Mouse (Mus musculus) lung, embryonic 15.5 days (tissue): ENCODE data around the gene Krt12. TPM values are rescaled to one million over a fixed set of nuclear protein-coding genes. Genes with fewer than 3 reads are reported as not detected.
A peak's percentile ranks its signal among the peaks of the same experiment; 100 is the strongest.

Source experiments
- ATAC-seq: fragments of 200-750 bp; cut with Nextera tagmentation; 2 replicates; pipeline ENCODE4 v1.8.0; 2017; ENCODE audit warnings: moderate number of reproducible peaks, borderline replicate concordance; ENCODE audit not compliant: low FRiP score, low TSS enrichment; ENCODE audit errors: extremely low read depth
- H3K27ac ChIP-seq: fragments of 300-500 bp; sonication (generic); 2 replicates; pipeline ENCODE4 v1.5.1; 2015; ENCODE audit warnings: moderate library complexity, mild to moderate bottlenecking, inconsistent platforms
- H3K27me3 ChIP-seq: fragments of 300-500 bp; sonication (generic); 2 replicates; pipeline ENCODE4 v1.6.1; 2015; ENCODE audit warnings: inconsistent platforms
- H3K36me3 ChIP-seq: fragments of 300-500 bp; sonication (generic); 2 replicates; pipeline ENCODE4 v1.6.1; 2015; ENCODE audit warnings: inconsistent platforms
- H3K4me1 ChIP-seq: fragments of 300-500 bp; sonication (generic); 2 replicates; pipeline ENCODE4 v1.6.1; 2015; ENCODE audit warnings: inconsistent platforms
- H3K4me2 ChIP-seq: fragments of 300-500 bp; sonication (generic); 2 replicates; pipeline ENCODE4 v1.6.1; 2015; ENCODE audit warnings: inconsistent platforms, mild to moderate bottlenecking, moderate library complexity
- H3K4me3 ChIP-seq: fragments of 300-500 bp; sonication (generic); 2 replicates; pipeline ENCODE4 v1.5.1; 2015; ENCODE audit warnings: mild to moderate bottlenecking, inconsistent platforms
- H3K9ac ChIP-seq: fragments of 300-500 bp; sonication (generic); 2 replicates; pipeline ENCODE4 v1.6.1; 2015; ENCODE audit warnings: inconsistent platforms
- H3K9me3 ChIP-seq: fragments of 300-500 bp; sonication (generic); 2 replicates; pipeline ENCODE4 v1.6.1; 2016; ENCODE audit warnings: inconsistent platforms
- WGBS: fragments of 180-500 bp; shearing (Covaris S2); methylation state at CpG from one replicate; pipeline ENCODE4 v1.1.7; 2015; 5-methylcytosine and 5-hydroxymethylcytosine counted together
- polyA plus RNA-seq: library from polyadenylated mRNA; unstranded; fragments of >200 nt; fragmentation: Nextera tagmentation; extraction: Ambion mirVana; gene quantifications from 2 replicates; pipeline ENCODE4 v1.2.1, GENCODE M21; 2015

Krt12 gene
- polyA plus RNA-seq, 1 experiment from 2014 or later: 0.07 TPM

GRCm38 (mm10) chr11:99396661-99397060 is 25.4 kb downstream of the Krt12 start:
- no peaks in the 10 kb centered on the region for H3K4me1 ChIP-seq
- WGBS: 82% methylated on average over 2 of the region's 2 CpGs
- no peak for ATAC-seq

GRCm38 (mm10) chr11:99396034-99396433 is 26.0 kb downstream of the Krt12 start:
- Histone ChIP-seq H3K4me2 (no peak overlapping the region), H3K27me3 (peaks cover 9% of the 10 kb centered on the region; the same call in 1 of the 2 replicates), H3K4me1 (no peaks in the 10 kb centered on the region), H3K4me3 (no peak overlapping the region), H3K36me3 (no peaks in the 10 kb centered on the region), H3K9me3 (no peaks in the 10 kb centered on the region), H3K27ac (no peak overlapping the region), H3K9ac (no peak overlapping the region)
- 60% methylated on average over 3 of the region's 3 CpGs for WGBS
- ATAC-seq: no peak

More at GRCm38 (mm10) chr11:99396661-99397060, 25.4 kb downstream of the Krt12 start:
- H3K9ac ChIP-seq: no peak overlapping the region
- no peak overlapping the region for H3K4me3 ChIP-seq
- peaks cover 9% of the 10 kb centered on the region; the same call in 1 of the 2 replicates for H3K27me3 ChIP-seq
- no peaks in the 10 kb centered on the region for H3K9me3 ChIP-seq
- H3K27ac ChIP-seq: no peak overlapping the region
- H3K36me3 ChIP-seq: no peaks in the 10 kb centered on the region
- H3K4me2 ChIP-seq: no peak overlapping the region

- no peaks in the 10 kb centered on the region for H3K36me3 ChIP-seq
- no peak overlapping the region for H3K4me3 ChIP-seq
- no peak overlapping the region for H3K9ac ChIP-seq
- H3K9me3 ChIP-seq: no peaks in the 10 kb centered on the region
- 69% methylated on average over 10 of the region's 10 CpGs for WGBS
- no peaks in the 10 kb centered on the region for H3K4me1 ChIP-seq
- ATAC-seq: no peak
- no peaks in the 10 kb centered on the region for H3K27me3 ChIP-seq
- H3K27ac ChIP-seq: no peak overlapping the region
- H3K4me2 ChIP-seq: no peak overlapping the region
Measured at GRCm38 (mm10) chr11:99392492-99392891, 29.6 kb downstream of the Krt12 start.

GRCm38 (mm10) chr11:99391375-99391774 is 30.7 kb downstream of the Krt12 start:
- Histone ChIP-seq H3K4me1 (no peaks in the 10 kb centered on the region), H3K27me3 (no peaks in the 10 kb centered on the region), H3K36me3 (no peaks in the 10 kb centered on the region), H3K9ac (no peak overlapping the region), H3K9me3 (no peaks in the 10 kb centered on the region), H3K4me2 (no peak overlapping the region), H3K27ac (no peak overlapping the region), H3K4me3 (no peak overlapping the region)
- 73% methylated on average over 6 of the region's 6 CpGs for WGBS
- ATAC-seq: no peak

GRCm38 (mm10) chr11:99390866-99391265 is 31.2 kb downstream of the Krt12 start:
- Histone ChIP-seq H3K9ac (no peak overlapping the region), H3K4me2 (no peak overlapping the region), H3K4me1 (no peaks in the 10 kb centered on the region), H3K36me3 (no peaks in the 10 kb centered on the region), H3K9me3 (no peaks in the 10 kb centered on the region), H3K27me3 (no peaks in the 10 kb centered on the region), H3K27ac (no peak overlapping the region), H3K4me3 (no peak overlapping the region)
- no peak for ATAC-seq
- 68% methylated on average over 7 of the region's 7 CpGs for WGBS

- Histone ChIP-seq H3K9ac (no peak within 1 kb of the TSS), H3K4me2 (no peak within 1 kb of the TSS), H3K27ac (no peak within 1 kb of the TSS), H3K9me3 (no peaks in the 10 kb centered on the region), H3K4me1 (no peaks in the 10 kb centered on the region), H3K27me3 (no peaks in the 10 kb centered on the region; the same call in 1 of the 2 replicates), H3K4me3 (no peak within 1 kb of the TSS), H3K36me3 (no peaks in the 10 kb centered on the region)
- 74% methylated on average over 4 of the region's 4 CpGs for WGBS
- ATAC-seq: no peak
Measured at GRCm38 (mm10) chr11:99389264-99389663, 32.8 kb downstream of the Krt12 start, which contains the start of gene Krt10. Gene Krt10, minus strand, starts transcription at chr11:99389364.

- Histone ChIP-seq H3K27me3 (no peaks in the 10 kb centered on the region; the same call in 1 of the 2 replicates), H3K9me3 (no peaks in the 10 kb centered on the region), H3K4me1 (no peaks in the 10 kb centered on the region), H3K4me2 (no peak overlapping the region), H3K36me3 (no peaks in the 10 kb centered on the region), H3K9ac (no peak overlapping the region), H3K27ac (no peak overlapping the region), H3K4me3 (no peak overlapping the region)
- ATAC-seq: no peak
- WGBS: 88% methylated on average over 18 of the region's 18 CpGs
Measured at GRCm38 (mm10) chr11:99388661-99389060, 33.4 kb downstream of the Krt12 start.

- H3K4me1 ChIP-seq: no peaks in the 10 kb centered on the region
- H3K9me3 ChIP-seq: no peaks in the 10 kb centered on the region
- WGBS: under 1% methylated on average over 71 of the region's 71 CpGs
- peak; percentile 90 for ATAC-seq
- H3K36me3 ChIP-seq: no peaks in the 10 kb centered on the region
- peak overlapping the region; percentile 98 for H3K27ac ChIP-seq
- peak overlapping the region; percentile 69 for H3K4me2 ChIP-seq
- peak overlapping the region; percentile 64 for H3K9ac ChIP-seq
- peaks cover 4% of the 10 kb centered on the region; the same call in 1 of the 2 replicates for H3K27me3 ChIP-seq
- H3K4me3 ChIP-seq: peak overlapping the region; percentile 59
Measured at GRCm38 (mm10) chr11:99385813-99386721, 36.0 kb downstream of the Krt12 start.

- peaks cover 4% of the 10 kb centered on the region; the same call in 1 of the 2 replicates for H3K27me3 ChIP-seq
- no peak overlapping the region for H3K9ac ChIP-seq
- no peak for ATAC-seq
- no peak overlapping the region for H3K4me3 ChIP-seq
- 19% methylated on average over 5 of the region's 5 CpGs for WGBS
- H3K36me3 ChIP-seq: no peaks in the 10 kb centered on the region
- H3K27ac ChIP-seq: no peak overlapping the region
- H3K9me3 ChIP-seq: no peaks in the 10 kb centered on the region
- no peaks in the 10 kb centered on the region for H3K4me1 ChIP-seq
- no peak overlapping the region for H3K4me2 ChIP-seq
Measured at GRCm38 (mm10) chr11:99379568-99379967, 42.5 kb downstream of the Krt12 start.

GRCm38 (mm10) chr11:99374803-99375202 is 47.3 kb downstream of the Krt12 start, which contains the start of gene Krt28:
Gene Krt28, minus strand, starts transcription at chr11:99374903.
- no peaks in the 10 kb centered on the region for H3K4me1 ChIP-seq
- H3K4me3 ChIP-seq: no peak within 1 kb of the TSS
- no peak within 1 kb of the TSS for H3K4me2 ChIP-seq
- 77% methylated on average over 13 of the region's 13 CpGs for WGBS
- H3K9me3 ChIP-seq: no peaks in the 10 kb centered on the region
- ATAC-seq: no peak
- no peaks in the 10 kb centered on the region for H3K36me3 ChIP-seq
- H3K9ac ChIP-seq: no peak within 1 kb of the TSS
- no peak within 1 kb of the TSS for H3K27ac ChIP-seq
- no peaks in the 10 kb centered on the region for H3K27me3 ChIP-seq

GRCm38 (mm10) chr11:99369853-99370451 is 52.1 kb downstream of the Krt12 start:
- 79% methylated on average over 8 of the region's 8 CpGs for WGBS
- Histone ChIP-seq H3K9ac (no peak overlapping the region), H3K4me3 (no peak overlapping the region), H3K4me2 (no peak overlapping the region), H3K4me1 (no peaks in the 10 kb centered on the region), H3K9me3 (no peaks in the 10 kb centered on the region), H3K27me3 (no peaks in the 10 kb centered on the region), H3K36me3 (no peaks in the 10 kb centered on the region), H3K27ac (no peak overlapping the region)
- ATAC-seq: no peak

- Histone ChIP-seq H3K36me3 (no peaks in the 10 kb centered on the region), H3K27ac (no peak overlapping the region), H3K9me3 (no peaks in the 10 kb centered on the region), H3K4me1 (no peaks in the 10 kb centered on the region), H3K4me2 (no peak overlapping the region), H3K9ac (no peak overlapping the region), H3K4me3 (no peak overlapping the region), H3K27me3 (no peaks in the 10 kb centered on the region)
- 8% methylated on average over 3 of the region's 3 CpGs for WGBS
- no peak for ATAC-seq
Measured at GRCm38 (mm10) chr11:99369229-99369628, 52.8 kb downstream of the Krt12 start.
